Mouse (Mus musculus): ENCODE results near the gene Shroom3. TPM values are rescaled to one million over a fixed set of nuclear protein-coding genes. Genes with fewer than 3 reads are reported as not detected.

Shroom3 gene
- polyA plus RNA-seq, 1 experiment from 2014 or later, result 2.1 TPM

DNA sequence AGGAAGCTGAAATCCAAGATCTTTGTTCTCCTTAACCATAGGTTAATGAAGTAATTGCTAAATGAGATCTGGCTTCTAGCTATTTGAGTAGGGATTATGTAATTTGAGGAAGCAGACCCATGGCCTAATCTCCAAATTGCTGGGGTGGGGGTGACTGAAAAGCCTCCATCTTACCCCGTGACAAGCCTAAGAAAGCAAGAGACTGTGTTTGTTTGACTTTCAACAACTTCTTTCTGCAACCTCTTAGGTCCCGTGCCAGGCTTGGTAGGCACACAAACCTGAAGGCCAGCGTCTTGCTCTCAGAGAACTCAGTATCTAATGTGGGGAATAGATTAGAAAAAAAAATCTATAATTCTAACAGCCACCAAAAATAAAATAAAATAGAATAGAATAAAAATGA is 138.1 kb downstream of the Shroom3 start:
- Histone ChIP-seq H3K4me1 (replicated peaks) (peaks cover 7% of the 10 kb centered on the region), H3K27me3 (no peaks in the 10 kb centered on the region), H3K4me2 (no peak overlapping the region), H3K36me3 (no peaks in the 10 kb centered on the region), H3K27ac (no peak overlapping the region), H3K4me3 (no peak overlapping the region), H3K9me3 (no peaks in the 10 kb centered on the region), H3K9ac (no peak overlapping the region)
- WGBS, result 81% methylated on average over 3 of the region's 3 CpGs
- ATAC-seq (ENCODE audit: low FRiP score), result no peak

GRCm38 (mm10) chr5:92823495-92823894 is 140.3 kb downstream of the Shroom3 start:
- no peak overlapping the region for H3K4me2 ChIP-seq
- 0 out of 2 replicates have a peak, but pooled peaks cover 2% of the 10 kb centered on the region for H3K4me1 ChIP-seq (replicated peaks)
- no peak for ATAC-seq (ENCODE audit: low FRiP score)
- H3K9me3 ChIP-seq, result no peaks in the 10 kb centered on the region
- 74% methylated on average over 7 of the region's 7 CpGs for WGBS
- H3K27ac ChIP-seq, result no peak overlapping the region
- H3K4me3 ChIP-seq, result no peak overlapping the region
- no peaks in the 10 kb centered on the region for H3K36me3 ChIP-seq
- H3K27me3 ChIP-seq, result no peaks in the 10 kb centered on the region
- no peak overlapping the region for H3K9ac ChIP-seq

- no peak for ATAC-seq (ENCODE audit: low FRiP score)
- Histone ChIP-seq H3K4me3 (no peak overlapping the region), H3K27ac (no peak overlapping the region), H3K27me3 (no peaks in the 10 kb centered on the region), H3K4me1 (replicated peaks) (0 out of 2 replicates have a peak, but pooled peaks cover 2% of the 10 kb centered on the region), H3K9ac (no peak overlapping the region), H3K4me2 (no peak overlapping the region), H3K9me3 (no peaks in the 10 kb centered on the region), H3K36me3 (no peaks in the 10 kb centered on the region)
- WGBS, result 83% methylated on average over 10 of the region's 10 CpGs
These were observed 141.2 kb downstream of the Shroom3 start for GRCm38 (mm10) chr5:92824304-92825009.

DNA sequence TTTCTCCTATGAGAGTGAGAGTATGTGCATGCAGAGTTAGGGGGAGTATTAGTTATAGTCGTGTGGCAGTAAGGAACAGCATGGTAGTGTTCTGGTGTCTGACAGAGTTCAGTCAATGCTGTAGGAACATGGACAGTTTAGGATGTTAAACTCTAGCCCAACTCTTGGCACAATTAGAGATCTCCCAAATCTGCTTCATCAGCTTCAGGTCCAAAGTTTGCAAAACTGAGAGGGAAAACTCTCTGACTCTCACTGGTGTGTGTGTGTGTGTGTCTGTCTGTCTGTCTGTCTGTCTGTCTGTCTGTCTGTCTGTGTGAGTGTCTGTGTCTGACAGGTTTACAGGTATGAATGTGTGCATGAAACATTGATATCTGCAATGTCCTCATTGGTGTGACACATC is 147.2 kb downstream of the Shroom3 start:
- H3K36me3 ChIP-seq, result no peaks in the 10 kb centered on the region
- no peaks in the 10 kb centered on the region for H3K4me1 ChIP-seq (replicated peaks)
- H3K27ac ChIP-seq, result no peak overlapping the region
- no peak overlapping the region for H3K9ac ChIP-seq
- ATAC-seq (ENCODE audit: low FRiP score), result no peak
- no peaks in the 10 kb centered on the region for H3K9me3 ChIP-seq
- H3K4me2 ChIP-seq, result no peak overlapping the region
- WGBS, result 82% methylated on average over 1 of the region's 1 CpGs
- no peaks in the 10 kb centered on the region for H3K27me3 ChIP-seq
- H3K4me3 ChIP-seq, result no peak overlapping the region

GRCm38 (mm10) chr5:92834513-92834912 is 151.3 kb downstream of the Shroom3 start:
- Histone ChIP-seq H3K9ac (no peak overlapping the region), H3K27ac (no peak overlapping the region), H3K9me3 (no peaks in the 10 kb centered on the region), H3K4me3 (no peak overlapping the region), H3K36me3 (no peaks in the 10 kb centered on the region), H3K27me3 (no peaks in the 10 kb centered on the region), H3K4me1 (replicated peaks) (no peaks in the 10 kb centered on the region), H3K4me2 (no peak overlapping the region)
- 74% methylated on average over 7 of the region's 7 CpGs for WGBS
- no peak for ATAC-seq (ENCODE audit: low FRiP score)

DNA sequence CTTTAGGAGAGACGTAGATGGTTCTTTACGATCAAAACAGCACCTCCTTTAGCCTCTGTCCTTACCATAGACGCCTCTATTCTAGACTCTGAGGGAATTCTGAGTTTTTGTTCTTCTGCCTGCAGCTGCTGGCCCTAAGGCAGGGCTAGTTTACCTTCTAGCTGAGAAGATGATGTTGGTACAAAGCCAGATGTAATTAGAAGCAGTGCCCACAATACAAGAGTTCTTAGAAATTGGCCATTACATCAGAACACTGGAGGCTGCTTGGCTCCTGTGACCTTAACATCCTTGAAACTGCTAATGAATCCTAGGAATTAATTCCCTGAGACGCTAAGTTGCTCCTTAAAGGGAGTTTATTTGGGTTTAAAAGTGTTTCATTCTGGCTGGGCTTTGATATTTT is 154.1 kb downstream of the Shroom3 start:
- no peak overlapping the region for H3K4me3 ChIP-seq
- no peak overlapping the region for H3K4me2 ChIP-seq
- no peaks in the 10 kb centered on the region for H3K9me3 ChIP-seq
- no peak overlapping the region for H3K27ac ChIP-seq
- WGBS, result 78% methylated on average over 4 of the region's 4 CpGs
- no peaks in the 10 kb centered on the region for H3K36me3 ChIP-seq
- no peaks in the 10 kb centered on the region for H3K27me3 ChIP-seq
- no peak overlapping the region for H3K9ac ChIP-seq
- H3K4me1 ChIP-seq (replicated peaks), result peaks cover 5% of the 10 kb centered on the region; the same call in 1 of the 2 replicates
- no peak for ATAC-seq (ENCODE audit: low FRiP score)

DNA sequence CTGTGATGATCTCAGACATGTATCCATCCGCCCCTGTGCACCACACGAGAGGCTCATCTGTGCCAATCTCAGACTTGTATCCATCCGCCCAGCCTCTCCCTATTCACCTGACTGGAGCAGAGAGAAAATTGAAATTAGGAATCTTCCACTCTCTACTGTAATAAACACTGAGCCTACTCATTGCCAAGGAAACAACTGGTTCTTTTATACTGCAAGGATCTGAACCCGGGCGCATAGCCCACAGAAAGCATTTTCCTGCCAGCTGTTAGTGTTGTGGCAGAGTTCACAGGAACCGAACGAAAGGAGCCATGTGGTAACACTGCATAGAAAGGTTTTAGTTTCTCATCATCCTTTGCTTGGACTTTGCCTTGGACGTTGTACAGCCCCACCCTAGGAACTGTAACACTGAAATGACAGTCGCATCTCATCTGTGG is 155.1 kb downstream of the Shroom3 start:
- Histone ChIP-seq H3K27me3 (no peaks in the 10 kb centered on the region), H3K4me3 (no peak overlapping the region), H3K9ac (no peak overlapping the region), H3K27ac (no peak overlapping the region), H3K9me3 (no peaks in the 10 kb centered on the region), H3K36me3 (no peaks in the 10 kb centered on the region), H3K4me1 (replicated peaks) (peaks cover 10% of the 10 kb centered on the region; the same call in 1 of the 2 replicates), H3K4me2 (no peak overlapping the region)
- WGBS, result 87% methylated on average over 9 of the region's 9 CpGs
- no peak for ATAC-seq (ENCODE audit: low FRiP score)

DNA sequence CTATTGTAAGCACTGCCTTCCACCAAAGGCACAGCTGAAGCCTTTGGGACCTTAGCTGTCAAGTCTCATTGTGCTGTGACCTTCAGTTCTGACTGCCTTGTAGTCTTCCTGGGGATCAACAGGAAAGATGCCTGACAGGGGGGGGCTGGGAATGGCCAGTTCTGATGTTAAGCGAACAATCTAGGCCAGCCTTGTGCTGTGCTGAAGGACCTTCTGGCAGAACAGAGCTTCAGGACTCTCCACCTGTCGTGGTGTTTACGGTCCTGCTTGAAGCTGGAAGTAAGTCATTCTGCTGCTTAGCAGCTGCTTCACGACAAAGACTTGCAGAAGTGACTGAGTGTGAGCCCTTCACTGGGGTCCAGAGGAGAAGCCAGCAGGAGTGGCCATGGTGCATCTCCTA is 156.1 kb downstream of the Shroom3 start:
- no peak overlapping the region for H3K4me3 ChIP-seq
- peaks cover 16% of the 10 kb centered on the region for H3K4me1 ChIP-seq (replicated peaks)
- H3K36me3 ChIP-seq, result no peaks in the 10 kb centered on the region
- 74% methylated on average over 4 of the region's 4 CpGs for WGBS
- no peak overlapping the region for H3K9ac ChIP-seq
- ATAC-seq (ENCODE audit: low FRiP score), result no peak
- no peaks in the 10 kb centered on the region for H3K9me3 ChIP-seq
- H3K4me2 ChIP-seq, result no peak overlapping the region
- H3K27me3 ChIP-seq, result no peaks in the 10 kb centered on the region
- H3K27ac ChIP-seq, result no peak overlapping the region

DNA sequence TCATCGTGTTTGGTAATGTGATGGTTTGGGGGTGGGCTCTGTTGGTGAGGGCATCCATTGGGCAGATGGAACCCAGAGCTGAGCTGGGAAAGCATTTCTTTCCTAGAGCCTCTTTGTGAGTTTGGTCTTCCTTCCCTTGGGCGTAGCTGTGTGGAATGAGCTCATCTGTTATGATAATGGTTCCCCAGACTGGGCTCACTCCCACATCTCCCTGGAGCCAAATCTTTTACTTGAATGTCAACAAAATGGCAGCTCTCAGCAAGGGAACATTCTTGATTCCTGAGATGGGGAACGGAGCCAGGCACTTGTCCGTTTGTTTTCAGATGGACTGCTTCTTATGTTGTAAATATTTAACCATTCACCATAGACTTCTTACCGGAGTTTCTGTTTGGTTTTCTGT is 158.2 kb downstream of the Shroom3 start:
- peaks cover 18% of the 10 kb centered on the region for H3K4me1 ChIP-seq (replicated peaks)
- no peak overlapping the region for H3K9ac ChIP-seq
- H3K9me3 ChIP-seq, result no peaks in the 10 kb centered on the region
- 40% methylated on average over 5 of the region's 5 CpGs for WGBS
- no peak for ATAC-seq (ENCODE audit: low FRiP score)
- no peak overlapping the region for H3K4me3 ChIP-seq
- no peak overlapping the region for H3K4me2 ChIP-seq
- H3K27me3 ChIP-seq, result no peaks in the 10 kb centered on the region
- H3K36me3 ChIP-seq, result no peaks in the 10 kb centered on the region
- no peak overlapping the region for H3K27ac ChIP-seq

DNA sequence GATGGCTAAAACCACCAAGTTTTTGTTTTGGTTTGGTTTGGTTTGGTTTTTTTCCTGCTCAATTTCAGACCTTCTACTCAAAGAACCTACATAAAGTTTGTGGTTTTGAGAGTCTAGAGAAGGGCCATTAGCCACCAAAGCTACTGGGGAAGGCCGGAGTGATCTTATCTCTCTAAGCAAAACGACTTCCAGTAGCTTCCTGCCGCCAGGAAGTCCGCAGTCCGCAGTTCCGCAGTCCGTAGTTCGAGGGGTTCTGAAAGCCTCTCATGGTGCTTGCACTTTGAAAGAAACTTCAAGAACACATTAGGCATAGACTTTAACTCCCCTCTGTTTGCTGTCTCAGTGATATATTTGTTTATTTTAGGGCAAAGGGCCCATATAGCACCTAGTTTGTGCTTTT is 159.2 kb downstream of the Shroom3 start:
- 76% methylated on average over 8 of the region's 8 CpGs for WGBS

GRCm38 (mm10) chr5:92842881-92843280 is 159.6 kb downstream of the Shroom3 start:
- Histone ChIP-seq H3K36me3 (no peaks in the 10 kb centered on the region), H3K4me3 (no peak overlapping the region), H3K4me1 (replicated peaks) (peaks cover 18% of the 10 kb centered on the region), H3K9me3 (no peaks in the 10 kb centered on the region), H3K27ac (no peak overlapping the region), H3K9ac (no peak overlapping the region), H3K4me2 (no peak overlapping the region), H3K27me3 (no peaks in the 10 kb centered on the region)
- no peak for ATAC-seq (ENCODE audit: low FRiP score)
- WGBS, result 80% methylated on average over 3 of the region's 3 CpGs

More for the DNA sequence above, 159.2 kb downstream of the Shroom3 start:
- Histone ChIP-seq H3K4me2 (no peak overlapping the region), H3K27ac (no peak overlapping the region), H3K4me1 (replicated peaks) (peaks cover 18% of the 10 kb centered on the region), H3K9ac (no peak overlapping the region), H3K9me3 (no peaks in the 10 kb centered on the region), H3K27me3 (no peaks in the 10 kb centered on the region), H3K36me3 (no peaks in the 10 kb centered on the region), H3K4me3 (no peak overlapping the region)
- no peak for ATAC-seq (ENCODE audit: low FRiP score)

DNA sequence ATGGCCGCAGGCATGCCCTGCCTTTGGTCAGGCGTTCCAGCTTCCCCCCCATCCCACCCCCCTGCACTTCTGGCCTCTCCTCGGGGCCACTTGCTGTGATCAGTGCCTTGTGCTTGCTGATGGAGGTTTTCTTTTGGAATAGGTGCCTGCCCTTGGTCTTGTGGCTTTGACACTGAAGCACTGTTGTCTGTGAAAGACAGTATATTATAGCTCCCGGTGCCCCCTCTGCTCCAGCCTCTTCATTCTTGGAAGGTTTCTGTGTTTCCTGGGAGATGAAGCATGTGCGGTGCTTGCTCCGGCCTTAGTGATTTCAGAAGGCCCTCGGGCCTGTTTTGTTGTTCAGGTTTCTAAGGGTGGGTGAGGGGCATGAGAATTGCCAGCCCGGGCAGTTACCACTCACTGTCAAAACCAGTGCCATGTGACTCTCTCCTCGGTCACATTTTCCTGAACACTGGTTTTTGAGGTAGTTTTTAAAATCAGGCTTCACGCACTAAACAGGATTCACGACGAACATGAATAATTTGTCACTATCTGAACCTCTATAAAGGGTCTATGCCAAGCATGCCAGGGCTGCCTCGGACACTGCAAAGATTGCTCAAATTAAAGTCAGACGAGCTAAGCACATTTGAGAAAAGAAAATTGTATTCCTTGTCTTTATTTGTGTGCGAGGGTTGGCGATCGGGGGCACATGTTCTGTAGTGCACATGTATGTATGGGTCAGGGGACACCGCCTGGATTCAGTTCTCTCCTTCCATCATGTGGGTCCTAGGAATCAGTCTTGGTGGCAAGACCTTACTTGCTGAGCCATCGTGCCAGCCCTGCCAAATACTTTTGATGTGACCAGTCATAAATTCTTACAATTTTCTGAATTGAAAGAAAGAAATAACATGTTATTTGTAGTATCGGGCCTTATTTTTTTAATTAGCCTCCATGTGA is 160.9 kb downstream of the Shroom3 start:
- no peak overlapping the region for H3K4me3 ChIP-seq
- no peaks in the 10 kb centered on the region for H3K9me3 ChIP-seq
- no peak overlapping the region for H3K4me2 ChIP-seq
- H3K36me3 ChIP-seq, result no peaks in the 10 kb centered on the region
- H3K27me3 ChIP-seq, result no peaks in the 10 kb centered on the region
- H3K4me1 ChIP-seq (replicated peaks), result peaks cover 18% of the 10 kb centered on the region
- H3K27ac ChIP-seq, result peak overlapping the region; percentile 62
- whole genome bisulfite sequencing, result 36% methylated on average over 20 of the region's 20 CpGs
- ATAC-seq (ENCODE audit: low FRiP score), result peak; percentile 75; the same call in 1 of the 2 replicates
- H3K9ac ChIP-seq, result no peak overlapping the region
